Mouse (Mus musculus) forebrain, embryonic 14.5 days (tissue): ENCODE results near the gene Sele. TPM values are rescaled to one million over a fixed set of nuclear protein-coding genes. Genes with fewer than 3 reads are reported as not detected.

Experiments used
- ATAC-seq: fragments of 200-750 bp; cut with Nextera tagmentation; 2 replicates; pipeline ENCODE4 v1.8.0; 2017; ENCODE audit warnings: mild to moderate bottlenecking, moderate library complexity
- DNase-seq: peaks from one replicate; pipeline ENCODE4 v3.0.0-alpha.2; 2015; ENCODE audit warnings: low spot score
- H3K27ac ChIP-seq: fragments of 300-500 bp; sonication (generic); 2 replicates; pipeline ENCODE4 v1.5.1; 2014; ENCODE audit warnings: low read depth, mild to moderate bottlenecking, control low read depth, low read length, moderate library complexity
- H3K27me3 ChIP-seq: fragments of 300-500 bp; sonication (generic); replicated peaks from 2 replicates; pipeline ENCODE4 v1.6.1; 2014; ENCODE audit warnings: low read length, control low read depth, mixed read lengths; ENCODE audit not compliant: control insufficient read depth, insufficient read depth
- H3K36me3 ChIP-seq: fragments of 300-500 bp; sonication (generic); 2 replicates; pipeline ENCODE4 v1.6.1; 2014; ENCODE audit warnings: low read length, control low read depth; ENCODE audit not compliant: control insufficient read depth, insufficient read depth
- H3K4me1 ChIP-seq: fragments of 300-500 bp; sonication (generic); 2 replicates; pipeline ENCODE4 v1.6.1; 2014; ENCODE audit warnings: antibody characterized with exemption, low read length, control low read depth; ENCODE audit not compliant: control insufficient read depth, insufficient read depth
- H3K4me2 ChIP-seq: fragments of 300-500 bp; sonication (generic); 2 replicates; pipeline ENCODE4 v1.6.1; 2014; ENCODE audit warnings: mild to moderate bottlenecking, control low read depth, low read length
- H3K4me3 ChIP-seq: fragments of 300-500 bp; sonication (generic); 2 replicates; pipeline ENCODE4 v1.5.1; 2014; ENCODE audit warnings: low read depth, low read length, control low read depth
- H3K9ac ChIP-seq: fragments of 300-500 bp; sonication (generic); 2 replicates; pipeline ENCODE4 v1.6.1; 2014; ENCODE audit warnings: mild to moderate bottlenecking, low read length, control low read depth, moderate library complexity
- H3K9me3 ChIP-seq: fragments of 300-500 bp; sonication (generic); replicated peaks from 2 replicates; pipeline ENCODE4 v1.6.1; 2016; ENCODE audit warnings: low read length, control low read depth, mixed read lengths; ENCODE audit not compliant: control insufficient read depth
- WGBS: fragments of 180-500 bp; shearing (Covaris S2); extraction: QIAGEN DNeasy Blood & Tissue Kit; methylation state at CpG from one replicate; pipeline ENCODE4 v1.1.7; 2014; 5-methylcytosine and 5-hydroxymethylcytosine counted together
- polyA plus RNA-seq: library from polyadenylated mRNA; unstranded; fragments of >200 nt; fragmentation: Nextera tagmentation; extraction: Ambion mirVana; gene quantifications from 2 replicates; pipeline ENCODE4 v1.2.1, GENCODE M21; 2014

Gene Sele
- polyA plus RNA-seq, 1 experiment from 2014 or later = not detected

DNA sequence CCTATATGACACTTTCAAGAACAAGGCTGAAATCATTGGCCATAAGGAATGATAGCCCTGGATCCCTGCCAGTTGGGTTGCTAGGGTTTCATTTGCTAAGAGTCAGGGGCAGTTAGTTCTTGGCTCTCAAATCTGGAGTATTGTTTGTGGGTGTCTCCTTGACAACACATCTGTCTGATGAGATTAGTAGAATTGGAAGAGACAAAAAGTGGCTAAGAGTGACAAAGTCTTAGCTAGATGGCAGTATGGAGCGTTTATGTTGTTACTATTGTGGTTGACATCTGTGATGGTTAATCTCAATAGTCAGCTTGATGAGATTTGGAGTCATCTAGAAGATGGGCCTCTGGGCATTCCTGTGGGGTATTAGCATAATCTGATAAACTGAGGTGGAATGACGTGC lies 50.3 kb downstream of the Sele start:
- ATAC-seq = no peak
- Histone ChIP-seq H3K27ac (no peak overlapping the region), H3K36me3 (no peaks in the 10 kb centered on the region), H3K27me3 (no peaks in the 10 kb centered on the region), H3K4me2 (no peak overlapping the region), H3K9me3 (no peaks in the 10 kb centered on the region), H3K4me1 (no peaks in the 10 kb centered on the region), H3K9ac (no peak overlapping the region), H3K4me3 (no peak overlapping the region)
- no peak for DNase-seq
- WGBS = 69% methylated on average over 2 of the region's 2 CpGs

Other genes with a start within 250 kb of the Sele start
- 17.1 and 17.5 TPM in 2 replicates for gene Scyl3, start 119.1 kb upstream of the Sele start, polyA plus RNA-seq
- gene BC055324, start 53.4 kb upstream of the Sele start, polyA plus RNA-seq = 12.8 and 13.6 TPM in 2 replicates
- gene Mettl18, start 53.3 kb upstream of the Sele start, polyA plus RNA-seq = 9.3 and 10.6 TPM in 2 replicates
- 0.15 TPM in 1 of 2 replicates, not detected in the other for gene Sell, start 13.7 kb downstream of the Sele start, polyA plus RNA-seq
- not detected in 2 replicates for gene Selp, start 67.0 kb downstream of the Sele start, polyA plus RNA-seq
- gene F5, start 103.6 kb downstream of the Sele start, polyA plus RNA-seq = 0.17 and 0.20 TPM in 2 replicates
- gene Slc19a2, start 200.8 kb downstream of the Sele start, polyA plus RNA-seq = 6.7 and 7.2 TPM in 2 replicates
- gene Ccdc181, start 227.4 kb downstream of the Sele start, polyA plus RNA-seq = 20.8 and 23.9 TPM in 2 replicates